12 mouse cellular contexts compared by ENCODE assay signal in genomic region chr16:91355160-91355559, GRCm38 (mm10). TPM values are rescaled to one million over a fixed set of nuclear protein-coding genes. Genes with fewer than 3 reads are reported as not detected.
DNase-seq lines count a peak whose midpoint lies in the region; TF ChIP-seq lines count a peak whose summit lies in the region.
"Had no signal": no experiment of that assay in that cellular context is flagged by ENCODE, and none has a peak within 500 bp of the region (broad histone marks: within the 10 kb centered on the region; RNA-seq: fewer than 3 reads in every experiment).

No protein-coding gene starts in this region.

- no peak for TF ChIP-seq CTCF in lung, adult 2 months (IDR thresholded peaks at IDR 0.05; ENCODE audit: insufficient read depth, low read length)
- no peak for TF ChIP-seq CTCF in cortical plate, adult 2 months (IDR thresholded peaks at IDR 0.05; ENCODE audit: extremely low read depth, insufficient read depth, low read length)
- TF ChIP-seq CTCF in thymus, adult 2 months (IDR thresholded peaks at IDR 0.05; ENCODE audit: borderline replicate concordance, control insufficient read depth, extremely low read depth, insufficient read depth, low read length, poor library complexity): no peak

- TF ChIP-seq POLR2A in lung, adult 2 months (IDR thresholded peaks at IDR 0.05; ENCODE audit: borderline replicate concordance, extremely low read depth, low read depth, low read length): no peak
- no peak for TF ChIP-seq POLR2A in cortical plate, adult 2 months (IDR thresholded peaks at IDR 0.05; ENCODE audit: extremely low read depth, insufficient read depth, low read length)
- TF ChIP-seq POLR2A in thymus, adult 2 months (IDR thresholded peaks at IDR 0.05; ENCODE audit: control insufficient read depth, extremely low read depth, insufficient read depth, low read length, poor library complexity): no peak

- peak overlapping the region; percentile 89; the same call in 1 of the 2 replicates for H3K27ac ChIP-seq in cortical plate, adult 2 months (ENCODE audit: insufficient read depth, low read length)
- H3K27ac ChIP-seq in thymus, adult 2 months (ENCODE audit: control insufficient read depth, insufficient read depth, low read length): no peak overlapping the region

- H3K4me3 ChIP-seq in lung, adult 2 months (replicated peaks; ENCODE audit: extremely low read depth, low read depth, low read length): no peak overlapping the region
- no peak overlapping the region for H3K4me3 ChIP-seq in cortical plate, adult 2 months (ENCODE audit: insufficient read depth, low read length)
- no peak overlapping the region for H3K4me3 ChIP-seq in thymus, adult 2 months (ENCODE audit: control insufficient read depth, insufficient read depth, low read length)

- DNase-seq in lung, postnatal 10 days: peak; percentile 24
- no peak for DNase-seq in lung, adult 2 months
- peak; percentile 66 to 74 for DNase-seq in lung, postnatal 4 days
- peak; percentile 81 for DNase-seq in splenic B cell, adult 2 months (ENCODE audit: low read depth, low spot score)
- no peak for DNase-seq in thymus, adult 2 months
- DNase-seq in thymus, postnatal 4 days: no peak
- DNase-seq in adrenal gland, postnatal 4 days (ENCODE audit: low spot score in 2 of 2): no peak
- DNase-seq: cerebellum, adult 18-20 months; kidney, adult 9 months had no signal

- no peaks in the 10 kb centered on the region for H3K36me3 ChIP-seq in splenic B cell, adult 2 months (ENCODE audit: control insufficient read depth, insufficient read depth, low read length, poor library complexity, severe bottlenecking)
- H3K36me3 ChIP-seq in thymus, adult 2 months (ENCODE audit: control insufficient read depth, insufficient read depth, low read length): no peaks in the 10 kb centered on the region

- no peaks in the 10 kb centered on the region; the same call in 1 of the 2 replicates for H3K4me1 ChIP-seq in lung, adult 2 months (ENCODE audit: control insufficient read depth, insufficient read depth, low read length)
- H3K4me1 ChIP-seq in cortical plate, adult 2 months (ENCODE audit: control insufficient read depth, insufficient read depth, low read length): no peaks in the 10 kb centered on the region
- H3K4me1 ChIP-seq in thymus, adult 2 months (replicated peaks; ENCODE audit: control insufficient read depth, insufficient read depth, low read length): no peaks in the 10 kb centered on the region

- no peaks in the 10 kb centered on the region for H3K27me3 ChIP-seq in splenic B cell, adult 2 months (ENCODE audit: control insufficient read depth, insufficient read depth, low read length, poor library complexity, severe bottlenecking)
- peaks cover 6% of the 10 kb centered on the region; the same call in 1 of the 2 replicates for H3K27me3 ChIP-seq in thymus, adult 2 months (ENCODE audit: control insufficient read depth, insufficient read depth, low read length)

- WGBS in lung, adult 2 months: 61% methylated on average over 12 of the region's 12 CpGs
- WGBS in thymus, adult 2 months: 6% methylated on average over 12 of the region's 12 CpGs

RNA-seq across cellular contexts. Expression of gene Ifnar2, which starts 17.4 kb away (rescaled TPM):
- 91.2 and 96.3 TPM in 2 replicates for polyA plus RNA-seq in lung, adult 2 months (2012; rRNA removed)
- 33.7 and 34.5 TPM in 2 replicates for polyA plus RNA-seq in cortical plate, adult 2 months (2012; rRNA removed)
- polyA plus RNA-seq in thymus, adult 2 months (2012; rRNA removed): 57.0 and 69.9 TPM in 2 replicates
- 10 to 100 TPM; 68.7 to 72.6 TPM for total RNA-seq in adrenal gland, postnatal 4 days (2021)

RNA-seq across cellular contexts. Expression of gene Gm21970, which starts 36.4 kb away (rescaled TPM):
- polyA plus RNA-seq in lung, adult 2 months (2012; rRNA removed): not detected in 2 replicates
- polyA plus RNA-seq in cortical plate, adult 2 months (2012; rRNA removed): not detected in 2 replicates
- not detected in 2 replicates for polyA plus RNA-seq in thymus, adult 2 months (2012; rRNA removed)
- under 1 TPM in 1 of 2 experiments, not detected in 1; 0.59 TPM for total RNA-seq in adrenal gland, postnatal 4 days (2021)
- total RNA-seq: heart, postnatal 10 days; megakaryocyte-erythroid progenitor cell, adult 5-6 weeks had no signal

RNA-seq across cellular contexts. Expression of gene Il10rb, which starts 50.8 kb away (rescaled TPM):
- 46.5 and 53.1 TPM in 2 replicates for polyA plus RNA-seq in lung, adult 2 months (2012; rRNA removed)
- 12.6 and 13.5 TPM in 2 replicates for polyA plus RNA-seq in cortical plate, adult 2 months (2012; rRNA removed)
- 28.5 and 35.6 TPM in 2 replicates for polyA plus RNA-seq in thymus, adult 2 months (2012; rRNA removed)
- 100 to 1,000 TPM; 115 to 126 TPM for total RNA-seq in adrenal gland, postnatal 4 days (2021)

Comparison
In these comparisons a context has a peak if more than half of its experiments do, and no peak if none do; other contexts are left out.
1. DNase-seq: peak in lung, postnatal 10 days (single experiment), lung, postnatal 4 days (2 of 2) and splenic B cell, adult 2 months (single experiment); none in lung, adult 2 months (single experiment), thymus, adult 2 months (single experiment), thymus, postnatal 4 days (single experiment) and adrenal gland, postnatal 4 days (0 of 2).